Mouse (Mus musculus) neural tube, embryonic 12.5 days (tissue): ENCODE measurements around the gene Klk14. TPM values are rescaled to one million over a fixed set of nuclear protein-coding genes. Genes with fewer than 3 reads are reported as not detected.
"Not testable (repeated sequence)": the region's sequence is repeated elsewhere in the genome, so short reads cannot be mapped to it uniquely, and the experiment has no call there.

ENCODE experiments used
- ATAC-seq: fragments of 200-750 bp; cut with Nextera tagmentation; 2 replicates; pipeline ENCODE4 v1.8.0; 2017; ENCODE audit warnings: low read depth, mild to moderate bottlenecking, moderate TSS enrichment, moderate library complexity; ENCODE audit not compliant: low FRiP score
- H3K27ac ChIP-seq: fragments of 300-500 bp; sonication (generic); 2 replicates; pipeline ENCODE4 v1.5.1; 2016
- H3K27me3 ChIP-seq: fragments of 300-500 bp; sonication (generic); replicated peaks from 2 replicates; pipeline ENCODE4 v1.6.1; 2016; ENCODE audit warnings: mild to moderate bottlenecking
- H3K36me3 ChIP-seq: fragments of 300-500 bp; sonication (generic); 2 replicates; pipeline ENCODE4 v1.6.1; 2016; ENCODE audit warnings: mild to moderate bottlenecking
- H3K4me1 ChIP-seq: fragments of 300-500 bp; sonication (generic); 2 replicates; pipeline ENCODE4 v1.6.1; 2016
- H3K4me2 ChIP-seq: fragments of 300-500 bp; sonication (generic); replicated peaks from 2 replicates; pipeline ENCODE4 v1.6.1; 2016; ENCODE audit warnings: mild to moderate bottlenecking
- H3K4me3 ChIP-seq: fragments of 300-500 bp; sonication (generic); 2 replicates; pipeline ENCODE4 v1.5.1; 2016
- H3K9ac ChIP-seq: fragments of 300-500 bp; sonication (generic); 2 replicates; pipeline ENCODE4 v1.6.1; 2016; ENCODE audit warnings: mild to moderate bottlenecking
- H3K9me3 ChIP-seq: fragments of 300-500 bp; sonication (generic); 2 replicates; pipeline ENCODE4 v1.6.1; 2016; ENCODE audit warnings: mild to moderate bottlenecking
- WGBS: fragments of 180-500 bp; shearing (Covaris S2); methylation state at CpG from one replicate; pipeline ENCODE4 v1.1.7; 2016; 5-methylcytosine and 5-hydroxymethylcytosine counted together
- polyA plus RNA-seq: library from polyadenylated mRNA; unstranded; fragments of >200 nt; fragmentation: Nextera tagmentation; extraction: Ambion mirVana; gene quantifications from 2 replicates; pipeline ENCODE4 v1.2.1, GENCODE M21; 2016

Klk14 gene
- not detected in 2 replicates for polyA plus RNA-seq

- no peak within 1 kb of the TSS for H3K27ac ChIP-seq
- H3K36me3 ChIP-seq: no peaks in the 10 kb centered on the region
- ATAC-seq: no peak
- H3K27me3 ChIP-seq: no peaks in the 10 kb centered on the region
- no peak within 1 kb of the TSS for H3K9ac ChIP-seq
- H3K4me2 ChIP-seq: no peak within 1 kb of the TSS
- H3K4me3 ChIP-seq: no peak within 1 kb of the TSS
- H3K9me3 ChIP-seq: no peaks in the 10 kb centered on the region
- H3K4me1 ChIP-seq: no peaks in the 10 kb centered on the region
Measured at GRCm38 (mm10) chr7:43690118-43690517, at the start of gene Klk14. Gene Klk14, plus strand, starts transcription at chr7:43690418.

- Histone ChIP-seq H3K9me3 (no peaks in the 10 kb centered on the region), H3K4me1 (no peaks in the 10 kb centered on the region), H3K4me3 (no peak overlapping the region), H3K27ac (no peak overlapping the region), H3K27me3 (no peaks in the 10 kb centered on the region), H3K36me3 (no peaks in the 10 kb centered on the region), H3K9ac (no peak overlapping the region), H3K4me2 (no peak overlapping the region)
- ATAC-seq: no peak
- 86% methylated on average over 5 of the region's 5 CpGs for WGBS
Measured at GRCm38 (mm10) chr7:43642587-43642986, 47.6 kb upstream of the Klk14 start.

- H3K27ac ChIP-seq: no peak overlapping the region
- H3K9ac ChIP-seq: no peak overlapping the region
- no peak overlapping the region for H3K4me2 ChIP-seq
- H3K36me3 ChIP-seq: no peaks in the 10 kb centered on the region
- no peak for ATAC-seq
- no peaks in the 10 kb centered on the region for H3K27me3 ChIP-seq
- no peaks in the 10 kb centered on the region for H3K9me3 ChIP-seq
- no peaks in the 10 kb centered on the region for H3K4me1 ChIP-seq
- no peak overlapping the region for H3K4me3 ChIP-seq
- WGBS: 85% methylated on average over 17 of the region's 17 CpGs
Measured at GRCm38 (mm10) chr7:43643046-43643652, 47.1 kb upstream of the Klk14 start.

GRCm38 (mm10) chr7:43652683-43653082 lies 37.5 kb upstream of the Klk14 start:
- Histone ChIP-seq H3K4me3 (no peak overlapping the region), H3K4me1 (no peaks in the 10 kb centered on the region), H3K36me3 (no peaks in the 10 kb centered on the region), H3K27me3 (no peaks in the 10 kb centered on the region), H3K9ac (no peak overlapping the region), H3K27ac (no peak overlapping the region), H3K9me3 (0 out of 2 replicates have a peak, but pooled peaks cover 3% of the 10 kb centered on the region), H3K4me2 (no peak overlapping the region)
- no peak for ATAC-seq
- 89% methylated on average over 6 of the region's 6 CpGs for WGBS

GRCm38 (mm10) chr7:43654519-43654918 lies 35.7 kb upstream of the Klk14 start:
- ATAC-seq: no peak
- WGBS: 77% methylated on average over 3 of the region's 3 CpGs
- Histone ChIP-seq H3K4me3 (no peak overlapping the region), H3K4me1 (no peaks in the 10 kb centered on the region), H3K27ac (no peak overlapping the region), H3K9ac (no peak overlapping the region), H3K4me2 (no peak overlapping the region), H3K36me3 (no peaks in the 10 kb centered on the region), H3K9me3 (0 out of 2 replicates have a peak, but pooled peaks cover 3% of the 10 kb centered on the region), H3K27me3 (no peaks in the 10 kb centered on the region)

- Histone ChIP-seq H3K4me3 (no peak overlapping the region), H3K9ac (no peak overlapping the region), H3K4me2 (no peak overlapping the region), H3K36me3 (no peaks in the 10 kb centered on the region), H3K9me3 (0 out of 2 replicates have a peak, but pooled peaks cover 3% of the 10 kb centered on the region), H3K4me1 (no peaks in the 10 kb centered on the region), H3K27me3 (no peaks in the 10 kb centered on the region), H3K27ac (no peak overlapping the region)
- WGBS: 76% methylated on average over 6 of the region's 6 CpGs
- ATAC-seq: no peak
Measured at GRCm38 (mm10) chr7:43656232-43656631, 34.0 kb upstream of the Klk14 start.

- Histone ChIP-seq H3K4me2 (no peak within 1 kb of the TSS), H3K9me3 (no peaks in the 10 kb centered on the region), H3K4me3 (no peak within 1 kb of the TSS), H3K4me1 (no peaks in the 10 kb centered on the region), H3K27ac (no peak within 1 kb of the TSS), H3K36me3 (no peaks in the 10 kb centered on the region), H3K9ac (no peak within 1 kb of the TSS), H3K27me3 (no peaks in the 10 kb centered on the region)
- ATAC-seq: no peak
- 100% methylated on average over 1 of the region's 1 CpGs for WGBS
Measured at GRCm38 (mm10) chr7:43660002-43660401, 30.2 kb upstream of the Klk14 start, which contains the start of gene Siglece. Gene Siglece, minus strand, starts transcription at chr7:43660161.

- no peaks in the 10 kb centered on the region for H3K27me3 ChIP-seq
- H3K9me3 ChIP-seq: no peaks in the 10 kb centered on the region
- H3K4me1 ChIP-seq: no peaks in the 10 kb centered on the region
- no peak overlapping the region for H3K4me3 ChIP-seq
- H3K36me3 ChIP-seq: no peaks in the 10 kb centered on the region
- H3K9ac ChIP-seq: no peak overlapping the region
- ATAC-seq: no peak
- no peak overlapping the region for H3K4me2 ChIP-seq
- 91% methylated on average over 1 of the region's 1 CpGs for WGBS
- H3K27ac ChIP-seq: no peak overlapping the region
Measured at GRCm38 (mm10) chr7:43662804-43663203, 27.4 kb upstream of the Klk14 start.

GRCm38 (mm10) chr7:43667221-43667620 lies 23.0 kb upstream of the Klk14 start:
- not testable (repeated sequence) for H3K4me1 ChIP-seq, ATAC-seq, H3K4me2 ChIP-seq, H3K36me3 ChIP-seq, H3K27me3 ChIP-seq, H3K4me3 ChIP-seq, H3K9ac ChIP-seq, H3K27ac ChIP-seq, H3K9me3 ChIP-seq
- WGBS: 86% methylated on average over 4 of the region's 4 CpGs

GRCm38 (mm10) chr7:43668582-43668981 lies 21.6 kb upstream of the Klk14 start:
- Histone ChIP-seq H3K36me3 (no peaks in the 10 kb centered on the region), H3K4me2 (no peak overlapping the region), H3K4me3 (no peak overlapping the region), H3K27me3 (no peaks in the 10 kb centered on the region), H3K4me1 (peaks cover 8% of the 10 kb centered on the region), H3K9ac (no peak overlapping the region), H3K9me3 (no peaks in the 10 kb centered on the region), H3K27ac (no peak overlapping the region)
- WGBS: 17% methylated on average over 3 of the region's 3 CpGs
- no peak for ATAC-seq

GRCm38 (mm10) chr7:43671064-43671808 lies 19.0 kb upstream of the Klk14 start:
- Histone ChIP-seq H3K36me3 (peaks cover 17% of the 10 kb centered on the region), H3K9ac (0 out of 2 replicates have a peak overlapping the region, but pooled peaks have one; percentile 5)
- 68% methylated on average over 11 of the region's 11 CpGs for WGBS

GRCm38 (mm10) chr7:43671809-43672580 lies 18.2 kb upstream of the Klk14 start, which contains the start of gene Ctu1:
Gene Ctu1, plus strand, starts transcription at chr7:43672016.
- peak within 1 kb of the TSS; percentile 67 for H3K9ac ChIP-seq
- no peak within 1 kb of the TSS for H3K27ac ChIP-seq
- H3K27me3 ChIP-seq: no peaks in the 10 kb centered on the region
- ATAC-seq: peak; percentile 93
- H3K36me3 ChIP-seq: peaks cover 25% of the 10 kb centered on the region
- no peaks in the 10 kb centered on the region; the same call in 1 of the 2 replicates for H3K9me3 ChIP-seq
- under 1% methylated on average over 26 of the region's 26 CpGs for WGBS
- peak within 1 kb of the TSS; percentile 75 for H3K4me2 ChIP-seq
- peak within 1 kb of the TSS; percentile 61 for H3K4me3 ChIP-seq
- peaks cover 8% of the 10 kb centered on the region for H3K4me1 ChIP-seq

More at GRCm38 (mm10) chr7:43671064-43671808, 19.0 kb upstream of the Klk14 start:
- H3K4me1 ChIP-seq: peaks cover 8% of the 10 kb centered on the region
- H3K4me2 ChIP-seq: peak overlapping the region; percentile 75
- no peaks in the 10 kb centered on the region for H3K9me3 ChIP-seq
- H3K27me3 ChIP-seq: no peaks in the 10 kb centered on the region
- ATAC-seq: peak; percentile 39
- H3K27ac ChIP-seq: no peak overlapping the region
- H3K4me3 ChIP-seq: peak overlapping the region; percentile 61; the same call in 1 of the 2 replicates
